Comparison of ENCODE assay signal across 8 mouse cellular contexts in the genomic region with DNA sequence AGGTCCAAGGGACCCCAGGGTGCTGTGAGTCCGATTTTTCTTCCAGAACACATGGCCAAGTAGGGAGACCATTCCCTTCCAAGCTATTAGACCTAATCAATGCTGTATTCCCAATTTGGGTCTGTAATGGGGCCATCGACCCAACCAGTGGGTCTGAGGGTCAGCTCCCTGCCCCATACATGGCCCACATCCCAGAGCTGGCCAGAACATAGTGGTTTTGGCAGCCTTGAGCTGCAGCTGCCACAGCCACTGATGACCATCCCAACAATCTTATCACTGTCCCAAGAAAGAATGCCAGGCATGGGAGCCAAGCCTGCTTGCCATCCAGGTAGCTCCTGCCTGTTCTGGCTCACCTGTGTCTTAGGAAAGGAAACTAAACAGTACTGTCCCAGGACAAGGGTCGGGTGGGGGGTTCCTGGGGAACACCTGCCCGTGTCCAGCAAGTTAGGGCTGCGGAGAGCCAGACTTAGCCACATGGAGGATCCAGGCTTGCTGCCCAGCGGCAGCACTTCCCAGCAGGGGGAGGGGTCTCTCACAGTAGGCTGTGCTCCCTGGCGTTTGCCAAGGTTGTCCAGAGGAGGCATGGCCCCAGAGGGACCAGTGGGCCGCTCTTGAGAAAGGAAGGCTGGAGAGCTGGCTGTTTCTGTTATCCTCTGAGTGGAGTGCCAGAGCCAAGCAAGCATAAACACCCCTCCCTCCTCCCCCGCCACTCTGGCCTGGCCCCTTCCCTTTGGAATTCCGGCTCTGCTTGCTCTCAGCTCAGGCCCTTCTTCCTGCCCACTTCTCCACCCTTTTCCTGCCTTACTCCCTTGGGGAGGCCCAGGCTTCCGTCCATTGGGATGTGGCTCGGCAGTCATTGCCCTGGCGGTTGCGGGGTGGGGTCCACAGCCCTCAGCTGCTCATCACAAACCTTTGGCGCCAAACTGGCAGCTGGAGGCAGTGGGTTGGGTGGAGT. TPM values are rescaled to one million over a fixed set of nuclear protein-coding genes. Genes with fewer than 3 reads are reported as not detected.
DNase-seq lines count a peak whose midpoint lies in the region; ATAC-seq lines count a peak whose summit lies in the region.

No protein-coding gene starts in this region.

- peak overlapping the region; percentile 53 for H3K4me3 ChIP-seq in megakaryocyte, embryonic 14.5 days (replicated peaks)
- peak overlapping the region; percentile 44; the same call in 1 of the 2 replicates for H3K4me3 ChIP-seq in embryonic facial prominence, embryonic 12.5 days
- peak overlapping the region; percentile 80 for H3K4me3 ChIP-seq in heart, embryonic 12.5 days
- H3K4me3 ChIP-seq in kidney, embryonic 15.5 days (replicated peaks), result peak overlapping the region; percentile 60
- peak overlapping the region; percentile 67; the same call in 1 of the 2 replicates for H3K4me3 ChIP-seq in liver, embryonic 15.5 days (replicated peaks)

- WGBS in embryonic facial prominence, embryonic 12.5 days, result 22% methylated on average over 15 of the region's 15 CpGs
- 7% methylated on average over 15 of the region's 15 CpGs for WGBS in heart, embryonic 12.5 days
- WGBS in kidney, embryonic 15.5 days, result 15% methylated on average over 15 of the region's 15 CpGs
- WGBS in liver, embryonic 15.5 days (ENCODE audit: insufficient replicate concordance), result 19% methylated on average over 15 of the region's 15 CpGs

- peaks cover 78% of the 10 kb centered on the region for H3K4me1 ChIP-seq in megakaryocyte, embryonic 14.5 days
- peaks cover 31% of the 10 kb centered on the region for H3K4me1 ChIP-seq in embryonic facial prominence, embryonic 12.5 days
- H3K4me1 ChIP-seq in heart, embryonic 12.5 days (replicated peaks), result peaks cover 76% of the 10 kb centered on the region
- peaks cover 83% of the 10 kb centered on the region for H3K4me1 ChIP-seq in kidney, embryonic 15.5 days
- peaks cover 67% of the 10 kb centered on the region for H3K4me1 ChIP-seq in liver, embryonic 15.5 days (replicated peaks)

- peaks cover 19% of the 10 kb centered on the region for H3K36me3 ChIP-seq in megakaryocyte, embryonic 14.5 days (replicated peaks; ENCODE audit: low read length)
- H3K36me3 ChIP-seq in embryonic facial prominence, embryonic 12.5 days, result peaks cover 14% of the 10 kb centered on the region
- H3K36me3 ChIP-seq in heart, embryonic 12.5 days, result peaks cover 35% of the 10 kb centered on the region
- peaks cover 33% of the 10 kb centered on the region for H3K36me3 ChIP-seq in kidney, embryonic 15.5 days
- peaks cover 13% of the 10 kb centered on the region; the same call in 1 of the 2 replicates for H3K36me3 ChIP-seq in liver, embryonic 15.5 days (replicated peaks)

- DNase-seq in retina, postnatal 1 day, result peak; percentile 70
- no peak for DNase-seq in thymus, postnatal 36 days

- H3K4me2 ChIP-seq in embryonic facial prominence, embryonic 12.5 days (replicated peaks), result peak overlapping the region; percentile 61
- H3K4me2 ChIP-seq in heart, embryonic 12.5 days, result peak overlapping the region; percentile 83
- H3K4me2 ChIP-seq in kidney, embryonic 15.5 days, result peak overlapping the region; percentile 85
- H3K4me2 ChIP-seq in liver, embryonic 15.5 days, result peak overlapping the region; percentile 98

- H3K27me3 ChIP-seq in megakaryocyte, embryonic 14.5 days (replicated peaks), result peaks cover 73% of the 10 kb centered on the region
- peaks cover 50% of the 10 kb centered on the region for H3K27me3 ChIP-seq in embryonic facial prominence, embryonic 12.5 days
- H3K27me3 ChIP-seq in heart, embryonic 12.5 days (replicated peaks), result no peaks in the 10 kb centered on the region
- no peaks in the 10 kb centered on the region for H3K27me3 ChIP-seq in kidney, embryonic 15.5 days
- peaks cover 77% of the 10 kb centered on the region for H3K27me3 ChIP-seq in liver, embryonic 15.5 days

- no peaks in the 10 kb centered on the region for H3K9me3 ChIP-seq in megakaryocyte, embryonic 14.5 days
- H3K9me3 ChIP-seq in embryonic facial prominence, embryonic 12.5 days, result no peaks in the 10 kb centered on the region
- H3K9me3 ChIP-seq in heart, embryonic 12.5 days (replicated peaks), result no peaks in the 10 kb centered on the region
- no peaks in the 10 kb centered on the region for H3K9me3 ChIP-seq in kidney, embryonic 15.5 days (replicated peaks)
- H3K9me3 ChIP-seq in liver, embryonic 15.5 days (replicated peaks), result no peaks in the 10 kb centered on the region

- H3K9ac ChIP-seq in embryonic facial prominence, embryonic 12.5 days, result no peak overlapping the region
- peak overlapping the region; percentile 94 for H3K9ac ChIP-seq in heart, embryonic 12.5 days
- H3K9ac ChIP-seq in kidney, embryonic 15.5 days, result peak overlapping the region; percentile 55; the same call in 1 of the 2 replicates
- H3K9ac ChIP-seq in liver, embryonic 15.5 days, result no peak overlapping the region

- ATAC-seq in megakaryocyte, adult 5-6 weeks (ENCODE audit: poor library complexity, severe bottlenecking), result no peak
- no peak for ATAC-seq in embryonic facial prominence, embryonic 12.5 days (ENCODE audit: insufficient number of reproducible peaks, insufficient read depth, low FRiP score, low TSS enrichment)
- peak; percentile 49 for ATAC-seq in heart, embryonic 12.5 days (ENCODE audit: insufficient number of reproducible peaks, low FRiP score)
- ATAC-seq in kidney, embryonic 15.5 days (replicated peaks; ENCODE audit: low FRiP score), result peak; percentile 33
- no peak for ATAC-seq in liver, embryonic 15.5 days (ENCODE audit: insufficient read depth)

- H3K27ac ChIP-seq in embryonic facial prominence, embryonic 12.5 days, result no peak overlapping the region
- peak overlapping the region; percentile 97 for H3K27ac ChIP-seq in heart, embryonic 12.5 days (ENCODE audit: poor library complexity, severe bottlenecking)
- H3K27ac ChIP-seq in kidney, embryonic 15.5 days, result peak overlapping the region; percentile 82
- peak overlapping the region; percentile 45; the same call in 1 of the 2 replicates for H3K27ac ChIP-seq in liver, embryonic 15.5 days (replicated peaks)

RNA-seq across cellular contexts. Expression of a gene that starts 2.3 kb away (rescaled TPM):
- 6.1 and 14.4 TPM in 2 replicates for polyA plus RNA-seq in megakaryocyte, embryonic 14.5 days (2012; ENCODE audit: insufficient read depth, low replicate concordance)
- 0.38 and 2.0 TPM in 2 replicates for total RNA-seq in megakaryocyte, adult 5-6 weeks (2015)
- 2.1 TPM in 1 of 2 replicates, not detected in the other for total RNA-seq in megakaryocyte, adult 5-6 weeks (2017)
- polyA plus RNA-seq in embryonic facial prominence, embryonic 12.5 days (2016; fragmentation: Nextera tagmentation; extraction: Ambion mirVana), result 78.8 and 88.4 TPM in 2 replicates
- 1,186 and 1,223 TPM in 2 replicates for polyA plus RNA-seq in heart, embryonic 12.5 days (2016; fragmentation: Nextera tagmentation; extraction: Ambion mirVana)
- polyA plus RNA-seq in kidney, embryonic 15.5 days (2015; fragmentation: Nextera tagmentation; extraction: Ambion mirVana), result 203 and 210 TPM in 2 replicates
- 45.1 and 51.5 TPM in 2 replicates for polyA plus RNA-seq in liver, embryonic 15.5 days (2015; fragmentation: Nextera tagmentation; extraction: Ambion mirVana)

RNA-seq across cellular contexts. Expression of a gene that starts 3.8 kb away (rescaled TPM):
- 12.3 and 39.8 TPM in 2 replicates for polyA plus RNA-seq in megakaryocyte, embryonic 14.5 days (2012; ENCODE audit: insufficient read depth, low replicate concordance)
- 2,464 and 2,556 TPM in 2 replicates for total RNA-seq in megakaryocyte, adult 5-6 weeks (2015)
- total RNA-seq in megakaryocyte, adult 5-6 weeks (2017), result 1,998 and 2,176 TPM in 2 replicates
- 102 and 107 TPM in 2 replicates for polyA plus RNA-seq in embryonic facial prominence, embryonic 12.5 days (2016; fragmentation: Nextera tagmentation; extraction: Ambion mirVana)
- 464 and 485 TPM in 2 replicates for polyA plus RNA-seq in heart, embryonic 12.5 days (2016; fragmentation: Nextera tagmentation; extraction: Ambion mirVana)
- polyA plus RNA-seq in kidney, embryonic 15.5 days (2015; fragmentation: Nextera tagmentation; extraction: Ambion mirVana), result 309 and 310 TPM in 2 replicates
- 89.4 and 102 TPM in 2 replicates for polyA plus RNA-seq in liver, embryonic 15.5 days (2015; fragmentation: Nextera tagmentation; extraction: Ambion mirVana)

RNA-seq across cellular contexts. Expression of a gene that starts 13.9 kb away (rescaled TPM):
- 2.0 and 7.6 TPM in 2 replicates for polyA plus RNA-seq in megakaryocyte, embryonic 14.5 days (2012; ENCODE audit: insufficient read depth, low replicate concordance)
- 3.6 and 3.7 TPM in 2 replicates for total RNA-seq in megakaryocyte, adult 5-6 weeks (2015)
- total RNA-seq in megakaryocyte, adult 5-6 weeks (2017), result 12.3 and 13.0 TPM in 2 replicates
- polyA plus RNA-seq in embryonic facial prominence, embryonic 12.5 days (2016; fragmentation: Nextera tagmentation; extraction: Ambion mirVana), result 47.2 and 49.7 TPM in 2 replicates
- polyA plus RNA-seq in heart, embryonic 12.5 days (2016; fragmentation: Nextera tagmentation; extraction: Ambion mirVana), result 24.5 and 26.9 TPM in 2 replicates
- 40.2 and 42.0 TPM in 2 replicates for polyA plus RNA-seq in kidney, embryonic 15.5 days (2015; fragmentation: Nextera tagmentation; extraction: Ambion mirVana)
- 11.3 and 11.5 TPM in 2 replicates for polyA plus RNA-seq in liver, embryonic 15.5 days (2015; fragmentation: Nextera tagmentation; extraction: Ambion mirVana)

RNA-seq across cellular contexts. Expression of a gene that starts 43.4 kb away (rescaled TPM):
- polyA plus RNA-seq in megakaryocyte, embryonic 14.5 days (2012; ENCODE audit: insufficient read depth, low replicate concordance), result not detected in 2 replicates
- 0.69 TPM in 1 of 2 replicates, not detected in the other for total RNA-seq in megakaryocyte, adult 5-6 weeks (2015)
- not detected in 2 replicates for total RNA-seq in megakaryocyte, adult 5-6 weeks (2017)
- polyA plus RNA-seq in embryonic facial prominence, embryonic 12.5 days (2016; fragmentation: Nextera tagmentation; extraction: Ambion mirVana), result 17.4 and 20.4 TPM in 2 replicates
- 2.0 and 2.1 TPM in 2 replicates for polyA plus RNA-seq in heart, embryonic 12.5 days (2016; fragmentation: Nextera tagmentation; extraction: Ambion mirVana)
- polyA plus RNA-seq in kidney, embryonic 15.5 days (2015; fragmentation: Nextera tagmentation; extraction: Ambion mirVana), result 9.5 and 10.5 TPM in 2 replicates
- 0.33 and 0.54 TPM in 2 replicates for polyA plus RNA-seq in liver, embryonic 15.5 days (2015; fragmentation: Nextera tagmentation; extraction: Ambion mirVana)

RNA-seq across cellular contexts. Expression of a gene that starts 44.2 kb away (rescaled TPM):
- polyA plus RNA-seq in megakaryocyte, embryonic 14.5 days (2012; ENCODE audit: insufficient read depth, low replicate concordance), result 120 and 145 TPM in 2 replicates
- total RNA-seq in megakaryocyte, adult 5-6 weeks (2015), result 32.0 and 35.5 TPM in 2 replicates
- 14.5 and 21.4 TPM in 2 replicates for total RNA-seq in megakaryocyte, adult 5-6 weeks (2017)
- 18.5 and 20.4 TPM in 2 replicates for polyA plus RNA-seq in embryonic facial prominence, embryonic 12.5 days (2016; fragmentation: Nextera tagmentation; extraction: Ambion mirVana)
- polyA plus RNA-seq in heart, embryonic 12.5 days (2016; fragmentation: Nextera tagmentation; extraction: Ambion mirVana), result 11.3 and 11.4 TPM in 2 replicates
- 16.0 and 16.3 TPM in 2 replicates for polyA plus RNA-seq in kidney, embryonic 15.5 days (2015; fragmentation: Nextera tagmentation; extraction: Ambion mirVana)
- polyA plus RNA-seq in liver, embryonic 15.5 days (2015; fragmentation: Nextera tagmentation; extraction: Ambion mirVana), result 3.8 and 4.4 TPM in 2 replicates

Comparison
In these comparisons a context has a peak if more than half of its experiments do, and no peak if none do; other contexts are left out.
1. ATAC-seq: peak in heart, embryonic 12.5 days (single experiment) and kidney, embryonic 15.5 days (single experiment); none in megakaryocyte, adult 5-6 weeks (single experiment), embryonic facial prominence, embryonic 12.5 days (single experiment) and liver, embryonic 15.5 days (single experiment).
2. H3K9ac ChIP-seq: peak in heart, embryonic 12.5 days (single experiment) and kidney, embryonic 15.5 days (single experiment); none in embryonic facial prominence, embryonic 12.5 days (single experiment) and liver, embryonic 15.5 days (single experiment).
3. Peak in every context shown above with its lines, with median percentiles within 50 percentile points of each other: H3K4me3 ChIP-seq and H3K4me2 ChIP-seq.